Mouse (Mus musculus): ENCODE results near the gene Mdm4.

DNA sequence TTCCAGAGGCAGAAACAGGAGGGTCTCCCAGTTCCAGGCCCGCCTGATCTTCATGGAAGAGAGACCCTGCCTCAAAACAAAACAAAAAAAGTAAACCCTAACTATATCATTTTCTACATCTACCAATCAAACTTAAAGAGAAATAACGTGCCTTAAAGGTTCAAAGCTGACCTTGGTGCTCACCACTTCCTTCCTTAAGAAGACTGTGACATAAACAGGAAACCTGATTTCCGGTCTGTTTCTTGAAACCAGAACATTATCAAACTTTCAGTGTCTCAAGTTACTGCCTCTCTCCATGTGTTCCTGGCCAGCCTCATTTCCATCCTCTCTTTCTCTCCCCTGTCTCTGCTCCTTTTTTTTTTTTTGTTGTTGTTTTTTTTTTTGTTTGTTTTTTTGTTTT lies 617 bp downstream of the Mdm4 start:
- no peak for TF ChIP-seq USF1 (IDR thresholded peaks at IDR 0.05; ENCODE audit: low read depth)
- TF ChIP-seq MYOD1 (IDR thresholded peaks at IDR 0.05; ENCODE audit: control insufficient read depth, insufficient read length, low read depth) = no peak
- TF ChIP-seq CTCF (IDR thresholded peaks at IDR 0.05; ENCODE audit: control insufficient read depth, insufficient read depth, insufficient read length) = no peak
- no peak for TF ChIP-seq CEBPB (IDR thresholded peaks at IDR 0.05; ENCODE audit: low read depth)
- no peak for TF ChIP-seq MYOG (IDR thresholded peaks at IDR 0.05; ENCODE audit: control insufficient read depth, extremely low read depth, insufficient read length)
- no peak for TF ChIP-seq MAX (IDR thresholded peaks at IDR 0.05)
- no peak for TF ChIP-seq FOSL1 (IDR thresholded peaks at IDR 0.05; ENCODE audit: insufficient read depth, low read length, poor library complexity, severe bottlenecking)

Data from C2C12 (cell line).